Mouse (Mus musculus) small intestine, adult 2 months (tissue): ENCODE measurements around the gene Hnf1a.

Experiments
- CTCF ChIP-seq: fragments of 200-500 bp; IDR thresholded peaks from 2 replicates; pipeline ENCODE4 v1.5.1; 2012; ENCODE audit warnings: low read depth, mild to moderate bottlenecking, control low read depth, inconsistent platforms, low read length, moderate library complexity, mixed read lengths; ENCODE audit not compliant: insufficient replicate concordance, insufficient read length; ENCODE audit errors: extremely low read depth
- POLR2A ChIP-seq: fragments of 200-500 bp; IDR thresholded peaks from 2 replicates; pipeline ENCODE4 v1.6.1; 2012; ENCODE audit warnings: low read depth, mild to moderate bottlenecking, control low read depth, inconsistent platforms, low read length, moderate library complexity

- TF ChIP-seq CTCF (no peak), POLR2A (no peak)
These were observed 17.6 kb downstream of the Hnf1a start for GRCm38 (mm10) chr5:114953326-114953725.
